Mouse (Mus musculus) embryonic fibroblast, embryonic 13.5 days (primary cell): ENCODE measurements around the gene Ryr2.

Experiments
- CTCF ChIP-seq: IDR thresholded peaks from 2 replicates; pipeline ENCODE4 v1.5.1; 2011; ENCODE audit warnings: mild to moderate bottlenecking, control low read depth, low read length, moderate library complexity, borderline replicate concordance; ENCODE audit not compliant: insufficient read depth
- POLR2A ChIP-seq: IDR thresholded peaks from 2 replicates; pipeline ENCODE4 v1.6.1; 2011; ENCODE audit warnings: low read depth, mild to moderate bottlenecking, control low read depth, low read length, moderate library complexity

- no peak for TF ChIP-seq POLR2A
- TF ChIP-seq CTCF: no peak
Observed at GRCm38 (mm10) chr13:12115551-12115950, 8.8 kb upstream of the Ryr2 start.
